Mouse (Mus musculus): ENCODE data around the gene Myo7a. TPM values are rescaled to one million over a fixed set of nuclear protein-coding genes. Genes with fewer than 3 reads are reported as not detected.

The Myo7a gene
- 1 to 10 TPM; 3.9 to 5.2 TPM for total RNA-seq (2021)
- long read RNA-seq, experiment 1 = 0 reads
- long read RNA-seq, experiment 2 = 0 reads

GRCm38 (mm10) chr7:98119179-98119960, at the start of gene Myo7a:
TSS of gene Myo7a (minus strand) at chr7:98119524.
- DNase-seq = peak in 1 of 2 experiments; percentile 38

GRCm38 (mm10) chr7:98164999-98165528, 45.7 kb upstream of the Myo7a start:
- DNase-seq = peak; percentile 40 to 52

GRCm38 (mm10) chr7:98164382-98164998, 45.2 kb upstream of the Myo7a start:
- no peak for DNase-seq

GRCm38 (mm10) chr7:98163700-98164099, 44.4 kb upstream of the Myo7a start:
- DNase-seq = peak in 1 of 2 experiments; percentile 35

- DNase-seq = no peak
Observed at GRCm38 (mm10) chr7:98162239-98162638, 42.9 kb upstream of the Myo7a start.

- peak in 1 of 2 experiments; percentile 27 for DNase-seq
Observed at GRCm38 (mm10) chr7:98160041-98160740, 40.9 kb upstream of the Myo7a start.

- DNase-seq = no peak
Observed at GRCm38 (mm10) chr7:98158481-98158880, 39.2 kb upstream of the Myo7a start.

- DNase-seq = no peak
Observed at GRCm38 (mm10) chr7:98157636-98158332, 38.5 kb upstream of the Myo7a start.

GRCm38 (mm10) chr7:98156280-98156665, 36.9 kb upstream of the Myo7a start:
- no peak for DNase-seq

- DNase-seq = peak; percentile 72 to 87
Observed at GRCm38 (mm10) chr7:98155546-98156279, 36.4 kb upstream of the Myo7a start.

GRCm38 (mm10) chr7:98153892-98154291, 34.6 kb upstream of the Myo7a start:
- no peak for DNase-seq

- DNase-seq = no peak
Observed at GRCm38 (mm10) chr7:98153345-98153744, 34.0 kb upstream of the Myo7a start.

GRCm38 (mm10) chr7:98152400-98152799, 33.1 kb upstream of the Myo7a start:
- peak in 1 of 2 experiments; percentile 43 for DNase-seq

- no peak for DNase-seq
Observed at GRCm38 (mm10) chr7:98150525-98150924, 31.2 kb upstream of the Myo7a start.

GRCm38 (mm10) chr7:98149802-98150201, 30.5 kb upstream of the Myo7a start:
- DNase-seq = no peak

GRCm38 (mm10) chr7:98148721-98149407, 29.5 kb upstream of the Myo7a start:
- DNase-seq = no peak

GRCm38 (mm10) chr7:98147766-98148165, 28.4 kb upstream of the Myo7a start:
- DNase-seq = no peak

- no peak for DNase-seq
Observed at GRCm38 (mm10) chr7:98146447-98146845, 27.1 kb upstream of the Myo7a start.

- DNase-seq = no peak
Observed at GRCm38 (mm10) chr7:98145842-98146446, 26.6 kb upstream of the Myo7a start.

- no peak for DNase-seq
Observed at GRCm38 (mm10) chr7:98145402-98145801, 26.1 kb upstream of the Myo7a start, which contains the start of gene Omp. TSS of gene Omp (minus strand) at chr7:98145502.

All from heart, adult 18-20 months (tissue).